Mouse (Mus musculus): ENCODE data around the gene 6430548M08Rik. TPM values are rescaled to one million over a fixed set of nuclear protein-coding genes. Genes with fewer than 3 reads are reported as not detected.

6430548M08Rik gene
- polyA plus RNA-seq, 1 experiment from 2014 or later, result 2.2 TPM

DNA sequence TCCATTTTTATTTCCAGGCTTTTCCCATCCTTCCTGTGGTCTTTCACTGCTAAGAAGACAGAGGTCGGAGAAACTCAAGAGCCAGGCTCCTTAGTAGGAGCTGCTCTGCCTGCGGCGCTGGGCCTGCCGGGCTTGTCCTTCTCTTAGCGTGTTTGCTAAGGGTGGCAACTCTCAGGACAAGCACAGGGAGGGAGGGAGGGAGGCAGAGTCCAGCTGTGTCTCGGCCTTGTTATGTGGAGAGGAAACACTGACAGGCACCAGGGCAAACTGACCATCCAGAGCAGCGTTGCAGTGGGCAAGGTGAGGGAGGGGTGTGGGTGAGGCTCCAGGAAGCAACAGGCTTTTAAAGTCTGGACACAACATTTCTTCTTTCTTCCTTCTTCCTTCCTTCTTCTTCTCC is 24.4 kb upstream of the 6430548M08Rik start:
- WGBS, result 78% methylated on average over 7 of the region's 7 CpGs
- Histone ChIP-seq H3K36me3 (peaks cover 89% of the 10 kb centered on the region), H3K9me3 (replicated peaks) (no peaks in the 10 kb centered on the region)

DNA sequence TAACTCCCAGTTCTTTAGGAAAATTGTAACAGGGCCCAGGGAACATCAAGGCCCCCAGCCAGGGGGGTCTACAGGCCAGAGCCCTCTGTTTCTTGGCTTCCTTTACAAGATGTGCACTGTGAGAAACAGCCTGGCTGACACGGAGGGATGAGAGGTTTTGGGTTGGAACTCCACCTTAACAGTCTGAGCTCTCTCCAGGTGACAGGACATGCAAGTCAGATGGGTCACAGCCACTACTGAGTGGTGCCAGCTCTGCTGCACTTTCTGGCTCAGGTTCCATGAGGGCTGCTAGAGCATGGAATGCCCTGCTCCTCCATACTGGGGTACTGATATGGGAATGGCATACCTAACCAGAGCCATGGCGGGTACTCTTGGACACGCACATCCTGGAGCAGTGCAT is 22.9 kb upstream of the 6430548M08Rik start:
- H3K4me3 ChIP-seq, result no peak overlapping the region
- WGBS, result 82% methylated on average over 3 of the region's 3 CpGs
- DNase-seq (ENCODE audit: low spot score), result no peak
- H3K36me3 ChIP-seq, result peaks cover 76% of the 10 kb centered on the region
- H3K27ac ChIP-seq, result no peak overlapping the region
- H3K4me1 ChIP-seq, result no peaks in the 10 kb centered on the region
- no peaks in the 10 kb centered on the region for H3K27me3 ChIP-seq (ENCODE audit: low read depth, poor library complexity, severe bottlenecking)
- no peaks in the 10 kb centered on the region for H3K9me3 ChIP-seq (replicated peaks)

More for the DNA sequence above, 24.4 kb upstream of the 6430548M08Rik start:
- Histone ChIP-seq H3K4me1 (no peaks in the 10 kb centered on the region), H3K27me3 (ENCODE audit: low read depth, poor library complexity, severe bottlenecking) (no peaks in the 10 kb centered on the region), H3K4me3 (no peak overlapping the region), H3K27ac (no peak overlapping the region)
- no peak for DNase-seq (ENCODE audit: low spot score)

DNA sequence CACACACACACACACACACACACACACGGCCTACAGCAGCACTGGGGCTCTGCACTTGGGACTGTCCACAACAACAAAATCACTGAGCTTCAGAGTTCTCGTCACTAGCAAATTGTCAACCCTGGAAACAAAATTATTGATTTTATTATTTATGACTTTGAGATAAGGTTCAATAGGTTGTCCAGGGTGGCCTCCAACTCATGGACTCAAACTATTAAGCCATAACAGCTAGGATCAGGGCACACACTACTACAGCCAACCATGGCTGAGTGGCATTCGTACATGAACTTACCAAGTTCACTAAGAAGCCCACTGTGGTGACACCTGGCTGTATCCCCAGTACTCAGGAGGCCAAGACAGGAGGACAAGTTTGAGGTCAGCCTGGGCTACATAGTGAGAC is 20.8 kb upstream of the 6430548M08Rik start:
- no peaks in the 10 kb centered on the region for H3K4me1 ChIP-seq
- no peak for DNase-seq (ENCODE audit: low spot score)
- no peaks in the 10 kb centered on the region for H3K27me3 ChIP-seq (ENCODE audit: low read depth, poor library complexity, severe bottlenecking)
- peaks cover 56% of the 10 kb centered on the region for H3K36me3 ChIP-seq
- H3K9me3 ChIP-seq (replicated peaks), result no peaks in the 10 kb centered on the region
- no peak overlapping the region for H3K4me3 ChIP-seq
- 97% methylated on average over 3 of the region's 3 CpGs for WGBS
- H3K27ac ChIP-seq, result no peak overlapping the region

DNA sequence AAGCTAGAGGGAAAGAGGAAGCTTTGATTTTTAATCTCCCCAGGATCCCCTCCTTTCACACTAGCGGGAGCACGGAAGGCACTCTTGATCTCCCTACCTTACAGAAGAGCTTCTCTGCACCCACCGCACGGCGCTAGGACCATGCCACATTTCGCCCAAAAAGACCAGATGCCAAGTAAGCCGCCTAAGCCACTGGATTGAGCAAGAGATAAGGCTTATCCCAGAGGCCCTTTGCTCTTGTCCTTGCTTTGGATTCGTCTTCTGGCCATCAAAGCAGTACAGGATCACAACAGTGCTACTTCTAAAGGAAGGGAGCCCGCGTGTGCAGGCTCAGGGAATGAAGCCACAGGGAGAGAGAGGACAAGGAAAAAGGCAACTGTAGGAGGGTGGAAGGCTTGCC is 19.2 kb upstream of the 6430548M08Rik start:
- H3K36me3 ChIP-seq, result peaks cover 48% of the 10 kb centered on the region
- H3K9me3 ChIP-seq (replicated peaks), result no peaks in the 10 kb centered on the region
- no peak overlapping the region for H3K4me3 ChIP-seq
- no peaks in the 10 kb centered on the region for H3K27me3 ChIP-seq (ENCODE audit: low read depth, poor library complexity, severe bottlenecking)
- H3K27ac ChIP-seq, result no peak overlapping the region
- H3K4me1 ChIP-seq, result peaks cover 4% of the 10 kb centered on the region
- 86% methylated on average over 10 of the region's 10 CpGs for WGBS
- no peak for DNase-seq (ENCODE audit: low spot score)

DNA sequence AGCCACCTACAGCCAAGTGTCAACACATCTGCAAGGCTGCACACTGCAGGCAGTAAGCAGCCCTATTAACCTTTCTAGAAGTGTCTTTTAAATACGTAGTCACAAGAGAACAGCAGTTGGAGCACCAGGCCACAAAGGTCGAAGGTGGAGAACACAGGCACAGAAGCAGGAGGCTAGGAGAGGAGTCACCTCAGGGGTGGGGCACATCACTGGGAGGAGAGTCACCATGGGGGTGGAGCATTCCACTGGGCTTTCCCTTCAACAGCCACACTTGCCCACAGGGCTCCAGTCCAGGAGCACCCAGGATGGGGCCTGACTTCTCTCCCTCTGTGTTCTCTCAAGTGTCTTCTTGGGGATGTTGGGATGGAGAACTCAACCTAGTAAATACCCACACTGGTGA is 17.5 kb upstream of the 6430548M08Rik start:
- 77% methylated on average over 2 of the region's 2 CpGs for WGBS
- H3K36me3 ChIP-seq, result peaks cover 31% of the 10 kb centered on the region
- peaks cover 15% of the 10 kb centered on the region for H3K4me1 ChIP-seq
- H3K4me3 ChIP-seq, result no peak overlapping the region
- no peaks in the 10 kb centered on the region for H3K9me3 ChIP-seq (replicated peaks)
- no peaks in the 10 kb centered on the region for H3K27me3 ChIP-seq (ENCODE audit: low read depth, poor library complexity, severe bottlenecking)
- no peak for DNase-seq (ENCODE audit: low spot score)
- H3K27ac ChIP-seq, result no peak overlapping the region

DNA sequence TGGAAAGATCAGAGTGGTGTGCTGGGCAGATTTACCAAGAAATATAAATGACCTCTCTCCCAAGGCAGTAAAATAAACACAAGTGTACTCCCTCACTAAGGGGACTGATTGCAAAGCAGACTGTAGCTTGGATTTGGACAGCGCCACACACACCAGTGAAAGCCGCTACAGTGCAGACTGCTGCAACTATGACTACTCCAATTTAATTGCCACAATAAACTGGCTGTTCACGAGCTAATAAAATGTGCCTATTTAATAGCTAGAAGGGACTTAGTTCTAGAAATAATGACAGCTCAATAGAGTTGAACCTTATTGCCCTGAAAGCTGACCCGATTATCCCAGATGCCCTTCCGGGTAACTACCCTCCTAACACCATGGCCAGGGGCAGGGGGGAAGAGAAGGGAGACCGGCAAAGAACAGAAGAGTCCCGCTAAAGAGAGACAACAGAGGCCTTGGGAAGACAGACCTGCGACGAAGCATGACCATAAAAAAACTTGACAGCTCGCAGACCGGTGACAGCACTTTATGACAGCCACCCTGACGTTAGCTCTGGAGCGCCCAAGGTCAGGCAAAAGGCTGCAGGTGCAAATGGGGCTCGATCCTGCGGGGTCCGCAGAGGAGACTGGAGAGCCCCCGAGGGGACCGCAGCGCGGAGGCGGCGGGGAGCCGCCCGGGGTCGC is 13.4 kb upstream of the 6430548M08Rik start:
- no peak for DNase-seq (ENCODE audit: low spot score)
- peak overlapping the region; percentile 91 for H3K4me3 ChIP-seq
- peaks cover 9% of the 10 kb centered on the region; the same call in 1 of the 2 replicates for H3K36me3 ChIP-seq
- peaks cover 29% of the 10 kb centered on the region for H3K4me1 ChIP-seq
- peak overlapping the region; percentile 89 for H3K27ac ChIP-seq
- no peaks in the 10 kb centered on the region for H3K9me3 ChIP-seq (replicated peaks)
- no peaks in the 10 kb centered on the region for H3K27me3 ChIP-seq (ENCODE audit: low read depth, poor library complexity, severe bottlenecking)
- WGBS, result 6% methylated on average over 25 of the region's 25 CpGs

DNA sequence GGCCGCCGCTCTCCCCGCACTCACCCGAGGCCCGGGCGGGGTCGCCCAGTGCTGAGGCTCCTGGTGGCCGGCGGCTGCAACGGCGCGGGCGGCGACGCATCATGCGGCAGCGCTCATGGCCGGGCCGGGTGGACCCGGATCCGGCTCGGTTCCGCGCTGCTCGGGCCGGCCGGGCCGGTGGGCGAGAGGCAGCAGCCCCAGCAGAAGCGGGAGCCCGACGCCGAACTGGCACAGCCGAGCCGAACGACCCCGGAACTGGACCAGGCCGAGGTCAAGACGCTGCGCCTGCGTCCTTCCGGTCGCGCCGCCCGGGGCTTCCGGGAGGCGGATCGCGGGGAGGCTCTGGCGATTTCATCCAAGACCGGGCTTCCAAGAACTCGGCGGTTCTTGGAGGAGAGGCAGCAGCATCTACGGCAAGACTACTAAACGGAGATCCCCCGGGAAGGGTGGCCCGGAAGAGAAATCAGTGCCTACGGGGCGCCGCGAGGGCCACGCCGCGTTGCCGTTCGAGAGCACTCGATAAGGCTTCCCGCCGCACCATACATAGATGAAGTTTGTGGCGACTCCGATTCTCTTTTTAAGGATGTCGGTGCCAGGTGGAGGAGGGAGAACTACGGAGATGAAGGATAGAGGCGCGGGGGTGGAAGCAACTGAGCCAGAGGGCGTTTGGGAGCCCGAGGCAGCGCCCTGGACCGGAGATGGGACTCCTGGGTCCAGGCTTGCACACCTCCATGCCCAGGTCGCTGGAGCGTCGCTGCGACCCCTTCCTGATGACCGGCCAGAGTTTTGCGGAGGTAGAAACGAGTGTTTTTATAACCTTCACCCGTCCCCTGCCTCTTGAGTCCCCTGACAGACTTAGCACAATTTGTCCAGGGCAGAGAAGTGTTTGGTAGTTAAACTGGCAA is 12.6 kb upstream of the 6430548M08Rik start, which contains the start of gene Zdhhc7:
TSS of gene Zdhhc7 (minus strand) at position 415 of the 905 bp plus-strand sequence.
- peak; percentile 86 for DNase-seq (ENCODE audit: low spot score)
- Histone ChIP-seq H3K27ac (peak within 1 kb of the TSS; percentile 89), H3K36me3 (peaks cover 9% of the 10 kb centered on the region), H3K4me1 (peaks cover 29% of the 10 kb centered on the region), H3K4me3 (peak within 1 kb of the TSS; percentile 91), H3K27me3 (ENCODE audit: low read depth, poor library complexity, severe bottlenecking) (no peaks in the 10 kb centered on the region), H3K9me3 (replicated peaks) (no peaks in the 10 kb centered on the region)
- under 1% methylated on average over 87 of the region's 88 CpGs for WGBS

DNA sequence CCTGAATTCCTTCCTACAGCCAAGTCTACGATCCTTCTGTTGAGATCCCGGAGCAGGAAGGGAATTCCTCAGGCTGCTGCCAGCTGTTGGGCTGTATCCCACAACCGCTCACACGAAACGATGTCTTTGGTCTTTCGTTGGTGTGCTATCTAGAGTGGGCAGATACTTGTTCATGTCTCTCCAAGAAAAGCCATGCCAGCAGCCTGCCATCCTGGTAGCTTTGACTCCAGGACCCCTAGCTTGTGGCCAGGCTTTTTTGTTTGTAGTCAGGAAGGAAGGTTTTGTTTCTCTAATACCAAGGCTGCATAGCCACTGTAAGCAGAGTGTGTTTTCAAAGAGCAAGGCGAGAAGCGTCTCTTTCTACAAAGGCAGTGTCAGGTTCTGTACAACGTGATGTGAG is 10.0 kb upstream of the 6430548M08Rik start:
- Histone ChIP-seq H3K9me3 (replicated peaks) (no peaks in the 10 kb centered on the region), H3K4me3 (no peak overlapping the region), H3K4me1 (peaks cover 30% of the 10 kb centered on the region), H3K36me3 (peaks cover 9% of the 10 kb centered on the region), H3K27ac (no peak overlapping the region), H3K27me3 (ENCODE audit: low read depth, poor library complexity, severe bottlenecking) (no peaks in the 10 kb centered on the region)
- DNase-seq (ENCODE audit: low spot score), result no peak
- 95% methylated on average over 9 of the region's 9 CpGs for WGBS

DNA sequence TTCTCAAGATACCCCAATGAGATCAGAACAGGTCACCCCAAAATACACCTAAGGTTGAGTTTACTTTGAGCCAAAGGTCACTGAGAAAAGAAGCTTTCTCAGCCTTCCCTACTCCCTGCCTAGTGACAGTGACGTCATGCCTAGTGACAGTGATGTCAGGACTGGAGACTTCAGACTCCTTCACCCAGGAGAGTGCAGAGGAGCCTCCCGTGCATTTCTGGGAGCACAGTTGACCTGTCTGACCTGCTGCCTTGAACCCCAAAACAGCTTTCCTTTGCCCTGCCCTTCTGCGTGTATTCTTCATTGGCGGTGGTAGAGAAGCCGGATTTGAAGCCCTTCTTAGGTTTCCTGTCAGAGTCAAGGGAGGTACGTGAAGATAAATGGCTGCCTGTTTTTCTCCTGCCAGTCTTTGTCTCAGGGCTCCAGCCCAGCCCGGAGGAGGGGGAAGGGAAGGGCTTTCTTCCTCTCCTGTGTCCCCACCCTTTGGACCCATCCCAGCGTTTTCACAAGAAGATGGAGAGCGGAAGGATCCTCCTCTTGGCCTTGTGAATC is 9.2 kb upstream of the 6430548M08Rik start:
- no peak for DNase-seq (ENCODE audit: low spot score)
- Histone ChIP-seq H3K4me3 (no peak overlapping the region), H3K27ac (no peak overlapping the region), H3K9me3 (replicated peaks) (no peaks in the 10 kb centered on the region), H3K36me3 (peaks cover 9% of the 10 kb centered on the region), H3K4me1 (peaks cover 31% of the 10 kb centered on the region), H3K27me3 (ENCODE audit: low read depth, poor library complexity, severe bottlenecking) (no peaks in the 10 kb centered on the region)
- 73% methylated on average over 9 of the region's 9 CpGs for WGBS

DNA sequence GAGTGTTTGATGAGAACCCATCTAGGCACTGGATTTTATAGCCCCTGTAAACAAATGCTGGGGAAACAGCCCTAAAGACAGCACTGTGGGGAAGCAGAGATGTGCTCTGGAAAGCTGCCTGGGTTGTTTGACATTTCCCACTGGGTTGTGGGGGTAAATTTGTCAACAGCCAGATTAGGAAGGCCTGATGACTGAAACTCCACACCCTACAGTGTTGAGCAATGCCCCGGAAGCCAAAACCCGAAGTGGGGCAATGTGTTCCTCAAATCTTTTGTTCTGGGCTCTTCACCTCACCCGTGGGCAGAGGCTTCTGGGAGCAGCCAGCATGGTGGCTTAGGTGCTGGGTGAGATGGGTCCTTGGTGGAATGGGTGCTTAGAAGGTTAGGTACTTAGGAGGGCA is 4.8 kb upstream of the 6430548M08Rik start:
- Histone ChIP-seq H3K36me3 (peaks cover 5% of the 10 kb centered on the region), H3K27me3 (ENCODE audit: low read depth, poor library complexity, severe bottlenecking) (peaks cover 12% of the 10 kb centered on the region), H3K27ac (no peak overlapping the region), H3K4me3 (no peak overlapping the region), H3K9me3 (replicated peaks) (no peaks in the 10 kb centered on the region), H3K4me1 (peaks cover 20% of the 10 kb centered on the region)
- no peak for DNase-seq (ENCODE audit: low spot score)
- 23% methylated on average over 3 of the region's 3 CpGs for WGBS

DNA sequence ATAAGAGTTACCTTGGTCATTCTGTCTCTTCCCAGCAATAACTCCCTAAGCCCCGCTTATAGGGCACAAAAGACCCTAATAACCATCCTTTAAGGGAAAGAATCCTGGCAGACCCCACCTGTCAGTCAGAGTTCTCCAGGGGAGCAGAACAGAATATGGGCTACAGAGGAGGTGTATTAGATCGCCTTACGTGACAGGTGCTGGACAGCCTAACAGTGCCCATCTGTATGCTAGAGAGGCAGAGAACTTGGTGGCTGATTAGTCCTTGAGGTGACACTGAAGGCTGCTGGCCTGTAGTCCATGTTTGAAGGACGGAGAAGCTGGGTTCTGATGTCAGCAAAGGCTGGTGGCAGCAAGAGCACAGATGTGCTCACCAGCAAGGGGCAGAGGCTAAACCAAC is 3.0 kb upstream of the 6430548M08Rik start:
- no peak overlapping the region for H3K27ac ChIP-seq
- WGBS, result 87% methylated on average over 4 of the region's 4 CpGs
- no peak for DNase-seq (ENCODE audit: low spot score)

DNA sequence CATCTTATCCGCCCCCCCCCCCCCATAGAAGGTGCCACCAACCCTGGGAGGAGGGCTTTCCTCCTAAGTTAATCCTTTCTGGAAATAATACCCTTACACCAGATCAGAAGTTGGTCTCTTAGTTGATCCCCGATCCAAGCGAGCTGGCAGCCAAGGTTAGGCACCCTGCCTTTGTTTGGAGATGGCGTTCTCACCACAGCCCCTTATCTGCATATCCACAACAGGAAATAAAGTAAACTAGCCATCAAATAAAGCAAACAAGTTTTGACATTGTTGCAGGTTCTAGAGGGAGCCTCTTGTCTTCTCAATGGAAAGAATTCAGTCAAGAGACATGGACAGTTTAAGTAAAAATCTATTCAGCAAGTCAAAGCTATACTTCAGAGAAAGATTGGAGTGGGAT is 2.6 kb upstream of the 6430548M08Rik start:
- peaks cover 35% of the 10 kb centered on the region for H3K27me3 ChIP-seq (ENCODE audit: low read depth, poor library complexity, severe bottlenecking)
- DNase-seq (ENCODE audit: low spot score), result no peak
- no peak overlapping the region for H3K27ac ChIP-seq
- 85% methylated on average over 4 of the region's 4 CpGs for WGBS
- no peaks in the 10 kb centered on the region for H3K9me3 ChIP-seq (replicated peaks)
- H3K4me1 ChIP-seq, result peaks cover 27% of the 10 kb centered on the region
- H3K36me3 ChIP-seq, result no peaks in the 10 kb centered on the region; the same call in 1 of the 2 replicates
- no peak overlapping the region for H3K4me3 ChIP-seq

More for the DNA sequence above, 3.0 kb upstream of the 6430548M08Rik start:
- Histone ChIP-seq H3K36me3 (no peaks in the 10 kb centered on the region; the same call in 1 of the 2 replicates), H3K27me3 (ENCODE audit: low read depth, poor library complexity, severe bottlenecking) (peaks cover 30% of the 10 kb centered on the region), H3K4me1 (peaks cover 27% of the 10 kb centered on the region), H3K9me3 (replicated peaks) (no peaks in the 10 kb centered on the region), H3K4me3 (no peak overlapping the region)

DNA sequence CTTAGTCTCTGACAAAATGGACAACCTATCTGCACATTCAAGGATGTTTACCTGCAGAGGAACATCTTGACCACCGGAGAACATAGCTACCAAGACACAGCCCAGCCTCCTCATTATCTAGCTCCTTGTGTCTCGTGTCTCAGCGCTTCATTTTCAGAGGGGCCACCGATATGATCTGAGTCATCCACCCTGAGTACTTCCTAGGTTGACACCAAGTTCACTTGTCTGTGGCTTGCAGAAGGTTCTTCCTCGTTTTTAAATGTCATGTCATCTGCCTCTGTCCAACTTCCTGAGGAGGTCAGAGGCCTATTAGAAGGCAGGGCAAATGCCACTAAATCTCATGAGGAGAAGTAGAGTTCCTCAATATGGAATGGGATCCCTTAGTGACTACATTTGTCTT is 1.4 kb upstream of the 6430548M08Rik start:
- no peak for DNase-seq (ENCODE audit: low spot score)
- H3K27ac ChIP-seq, result no peak overlapping the region
- H3K4me1 ChIP-seq, result peaks cover 27% of the 10 kb centered on the region
- H3K4me3 ChIP-seq, result no peak overlapping the region
- H3K36me3 ChIP-seq, result no peaks in the 10 kb centered on the region
- H3K9me3 ChIP-seq (replicated peaks), result no peaks in the 10 kb centered on the region
- H3K27me3 ChIP-seq (ENCODE audit: low read depth, poor library complexity, severe bottlenecking), result peaks cover 46% of the 10 kb centered on the region
- WGBS, result 86% methylated on average over 5 of the region's 5 CpGs
